Mouse (Mus musculus): Measurements from ENCODE around the gene Pdpn. TPM values are rescaled to one million over a fixed set of nuclear protein-coding genes. Genes with fewer than 3 reads are reported as not detected.

Pdpn gene
- polyA plus RNA-seq, 1 experiment, result 1.3 TPM

DNA sequence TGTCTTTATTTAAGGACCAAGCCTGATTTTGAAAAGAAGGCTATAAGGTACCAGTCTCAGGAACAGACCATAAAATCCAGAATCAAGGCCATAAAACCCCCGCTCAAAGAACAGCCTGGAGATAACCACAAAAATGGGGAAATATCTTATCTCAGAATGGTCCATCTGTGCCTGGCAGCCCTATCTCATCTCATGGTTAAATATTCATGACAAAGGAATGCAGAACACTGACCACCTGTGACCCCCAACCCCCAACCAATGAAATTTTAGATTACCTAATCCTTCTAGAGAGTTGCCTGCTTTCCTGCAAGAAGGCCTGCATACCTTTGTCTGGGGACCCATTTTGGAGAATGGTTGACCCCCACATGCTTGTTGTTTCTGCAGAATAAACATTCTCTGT lies 32.4 kb upstream of the Pdpn start:
- no peak overlapping the region for H3K27ac ChIP-seq (ENCODE audit: control insufficient read depth, insufficient read depth, low read depth, low read length)
- TF ChIP-seq POLR2A (IDR thresholded peaks at IDR 0.05; ENCODE audit: control insufficient read depth, low read depth, low read length), result no peak
- no peak for TF ChIP-seq CTCF (IDR thresholded peaks at IDR 0.05; ENCODE audit: control insufficient read depth, insufficient read depth, insufficient replicate concordance, low read depth, low read length)
- H3K4me1 ChIP-seq (ENCODE audit: control insufficient read depth, insufficient read depth, low read length), result no peaks in the 10 kb centered on the region
- H3K36me3 ChIP-seq (ENCODE audit: control insufficient read depth, insufficient read depth, low read length), result no peaks in the 10 kb centered on the region
- no peaks in the 10 kb centered on the region for H3K27me3 ChIP-seq (ENCODE audit: control insufficient read depth, insufficient read depth, low read length)
- H3K4me3 ChIP-seq (ENCODE audit: control insufficient read depth, low read depth, low read length), result no peak overlapping the region

DNA sequence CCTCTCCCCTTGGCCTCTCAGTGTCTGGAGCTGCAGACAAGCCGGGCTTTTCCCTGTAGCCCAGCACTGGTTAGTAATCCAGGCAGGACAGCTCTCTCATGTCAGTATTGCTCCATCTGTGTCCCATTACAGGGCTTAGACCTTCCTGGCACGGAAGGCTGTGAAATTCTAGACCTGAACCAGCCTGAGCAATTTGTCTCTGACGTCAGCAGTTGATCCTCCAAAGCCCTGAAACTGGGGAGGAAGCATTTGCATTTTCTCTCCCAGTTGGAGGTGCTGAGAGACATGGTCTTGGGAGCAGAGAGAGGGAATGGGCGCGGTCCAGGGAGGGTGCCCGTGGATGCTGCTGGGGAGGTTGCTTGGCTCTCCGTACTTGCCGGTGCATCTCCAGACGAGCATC lies 31.2 kb upstream of the Pdpn start:
- Histone ChIP-seq H3K4me1 (ENCODE audit: control insufficient read depth, insufficient read depth, low read length) (peaks cover 5% of the 10 kb centered on the region), H3K4me3 (ENCODE audit: control insufficient read depth, low read depth, low read length) (no peak overlapping the region), H3K27me3 (ENCODE audit: control insufficient read depth, insufficient read depth, low read length) (no peaks in the 10 kb centered on the region), H3K36me3 (ENCODE audit: control insufficient read depth, insufficient read depth, low read length) (no peaks in the 10 kb centered on the region), H3K27ac (ENCODE audit: control insufficient read depth, insufficient read depth, low read depth, low read length) (no peak overlapping the region)
- TF ChIP-seq CTCF (IDR thresholded peaks at IDR 0.05; ENCODE audit: control insufficient read depth, insufficient read depth, insufficient replicate concordance, low read depth, low read length), result no peak
- no peak for TF ChIP-seq POLR2A (IDR thresholded peaks at IDR 0.05; ENCODE audit: control insufficient read depth, low read depth, low read length)

DNA sequence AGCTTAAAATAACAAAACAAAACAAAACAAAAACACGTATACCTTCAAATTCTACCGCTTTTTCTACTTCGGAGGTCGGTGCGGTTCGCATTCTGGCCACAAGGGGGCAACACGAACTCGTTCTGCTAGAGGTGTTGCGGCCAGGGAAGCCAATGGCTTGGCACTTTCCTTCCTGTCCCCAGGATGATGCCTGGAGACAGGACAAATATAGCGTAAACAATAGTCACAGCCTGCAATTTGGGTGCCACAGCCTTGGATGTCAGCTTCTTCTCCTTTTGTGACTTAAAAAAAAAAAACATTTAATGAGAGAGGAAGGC lies 26.2 kb upstream of the Pdpn start:
- H3K36me3 ChIP-seq (ENCODE audit: control insufficient read depth, insufficient read depth, low read length), result no peaks in the 10 kb centered on the region
- peak overlapping the region; percentile 60 for H3K4me3 ChIP-seq (ENCODE audit: control insufficient read depth, low read depth, low read length)
- TF ChIP-seq POLR2A (IDR thresholded peaks at IDR 0.05; ENCODE audit: control insufficient read depth, low read depth, low read length) (no peak), CTCF (IDR thresholded peaks at IDR 0.05; ENCODE audit: control insufficient read depth, insufficient read depth, insufficient replicate concordance, low read depth, low read length) (peak; percentile 96)
- H3K27ac ChIP-seq (ENCODE audit: control insufficient read depth, insufficient read depth, low read depth, low read length), result peak overlapping the region; percentile 99
- H3K27me3 ChIP-seq (ENCODE audit: control insufficient read depth, insufficient read depth, low read length), result no peaks in the 10 kb centered on the region
- peaks cover 34% of the 10 kb centered on the region for H3K4me1 ChIP-seq (ENCODE audit: control insufficient read depth, insufficient read depth, low read length)

DNA sequence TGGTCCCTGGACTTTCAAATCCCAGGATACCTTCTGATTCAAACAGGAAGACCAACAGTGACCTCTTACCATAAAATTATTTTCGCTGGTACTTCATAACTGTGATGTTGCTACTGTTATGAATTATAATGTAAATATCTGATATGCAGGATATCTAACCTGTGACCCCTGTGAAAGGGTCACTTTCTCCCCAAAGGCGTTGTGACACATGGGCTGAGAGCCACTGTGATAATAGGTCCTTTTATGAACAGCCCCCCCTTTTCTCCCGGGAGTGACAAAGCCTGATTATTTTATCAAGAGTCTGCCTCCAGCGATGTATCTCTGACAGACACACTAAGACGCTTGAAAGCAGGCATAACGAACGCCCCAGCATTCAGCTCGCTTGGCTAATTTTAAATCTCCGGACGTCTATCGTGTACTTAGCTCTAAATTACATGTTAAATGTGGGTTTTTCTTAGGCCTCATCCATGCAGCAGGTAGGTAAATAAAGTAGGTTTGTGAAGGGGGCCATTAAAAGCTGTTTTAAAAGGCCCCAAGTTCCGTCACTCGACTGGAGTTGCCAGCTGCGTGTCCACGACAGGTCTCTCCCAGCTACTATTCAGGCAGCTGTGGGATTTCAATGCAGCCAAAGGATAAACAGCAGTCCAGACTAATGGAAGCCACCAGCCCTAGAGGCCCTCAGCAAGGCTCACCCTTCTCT lies 25.7 kb upstream of the Pdpn start:
- TF ChIP-seq CTCF (IDR thresholded peaks at IDR 0.05; ENCODE audit: control insufficient read depth, insufficient read depth, insufficient replicate concordance, low read depth, low read length), result no peak
- peaks cover 35% of the 10 kb centered on the region for H3K4me1 ChIP-seq (ENCODE audit: control insufficient read depth, insufficient read depth, low read length)
- H3K27ac ChIP-seq (ENCODE audit: control insufficient read depth, insufficient read depth, low read depth, low read length), result peak overlapping the region; percentile 99
- no peaks in the 10 kb centered on the region for H3K27me3 ChIP-seq (ENCODE audit: control insufficient read depth, insufficient read depth, low read length)
- H3K36me3 ChIP-seq (ENCODE audit: control insufficient read depth, insufficient read depth, low read length), result no peaks in the 10 kb centered on the region
- H3K4me3 ChIP-seq (ENCODE audit: control insufficient read depth, low read depth, low read length), result peak overlapping the region; percentile 60

DNA sequence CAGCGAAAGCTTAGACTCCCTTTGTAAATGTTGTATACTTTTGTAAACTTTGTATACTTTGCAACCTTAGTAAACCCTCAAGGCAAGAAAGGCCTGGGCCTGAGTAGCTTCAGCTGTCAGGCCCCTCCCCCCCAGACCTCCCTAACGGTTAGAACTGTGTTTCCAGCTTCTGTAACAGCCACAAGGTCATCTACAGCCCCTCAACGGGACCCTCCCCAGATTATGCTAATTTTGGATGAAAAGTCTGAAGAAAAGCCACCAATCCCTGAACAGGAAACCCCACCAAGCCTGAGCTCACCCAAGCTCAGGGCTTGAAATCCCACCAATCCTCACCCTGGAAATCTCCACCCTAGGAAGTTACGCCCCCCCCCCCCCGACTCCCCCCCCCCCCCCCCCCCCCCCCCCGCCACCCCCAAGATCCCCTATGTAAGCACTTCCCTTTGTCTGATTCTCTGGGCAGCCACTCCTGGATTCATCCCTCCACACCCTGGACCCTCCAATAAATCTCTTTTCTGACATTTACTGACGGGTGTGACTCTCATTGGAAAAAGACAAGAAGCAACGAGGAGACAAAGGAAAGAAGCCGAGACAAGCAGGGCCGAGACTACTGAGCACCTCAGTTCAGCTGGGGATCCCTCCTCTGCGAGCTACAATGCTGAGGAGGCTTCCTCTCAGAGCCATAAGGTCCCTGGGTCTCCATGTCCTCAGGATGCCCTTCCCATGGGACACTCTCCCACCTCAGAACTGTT lies 25.0 kb upstream of the Pdpn start:
- TF ChIP-seq CTCF (IDR thresholded peaks at IDR 0.05; ENCODE audit: control insufficient read depth, insufficient read depth, insufficient replicate concordance, low read depth, low read length) (no peak), POLR2A (IDR thresholded peaks at IDR 0.05; ENCODE audit: control insufficient read depth, low read depth, low read length) (0 out of 2 replicates have a peak, but pooled peaks have one; percentile 21)
- Histone ChIP-seq H3K36me3 (ENCODE audit: control insufficient read depth, insufficient read depth, low read length) (no peaks in the 10 kb centered on the region), H3K27ac (ENCODE audit: control insufficient read depth, insufficient read depth, low read depth, low read length) (peak overlapping the region; percentile 99), H3K4me1 (ENCODE audit: control insufficient read depth, insufficient read depth, low read length) (peaks cover 35% of the 10 kb centered on the region), H3K4me3 (ENCODE audit: control insufficient read depth, low read depth, low read length) (peak overlapping the region; percentile 59), H3K27me3 (ENCODE audit: control insufficient read depth, insufficient read depth, low read length) (no peaks in the 10 kb centered on the region)

DNA sequence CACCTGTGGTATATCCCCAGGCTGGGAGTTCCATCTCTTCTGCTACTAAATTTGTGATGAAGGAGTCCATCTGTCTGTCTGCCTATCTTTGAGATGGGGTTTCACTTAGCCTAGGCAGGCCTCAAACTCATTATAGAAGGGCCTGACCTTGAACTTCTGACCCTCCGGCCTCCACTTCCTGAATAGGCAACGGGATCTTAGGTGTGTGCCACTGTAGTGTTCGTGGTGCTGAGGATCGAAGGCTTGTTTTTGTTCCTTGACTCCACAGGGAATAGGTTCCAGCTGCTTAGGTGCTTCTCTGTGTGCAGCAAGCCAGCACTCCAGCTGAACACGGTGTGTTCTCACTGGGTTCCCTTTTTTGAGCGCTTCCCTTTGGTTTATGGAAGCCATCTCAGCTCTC lies 13.9 kb upstream of the Pdpn start:
- H3K27me3 ChIP-seq (ENCODE audit: control insufficient read depth, insufficient read depth, low read length), result no peaks in the 10 kb centered on the region
- no peaks in the 10 kb centered on the region for H3K4me1 ChIP-seq (ENCODE audit: control insufficient read depth, insufficient read depth, low read length)
- no peak for TF ChIP-seq CTCF (IDR thresholded peaks at IDR 0.05; ENCODE audit: control insufficient read depth, insufficient read depth, insufficient replicate concordance, low read depth, low read length)
- no peak for TF ChIP-seq POLR2A (IDR thresholded peaks at IDR 0.05; ENCODE audit: control insufficient read depth, low read depth, low read length)
- H3K27ac ChIP-seq (ENCODE audit: control insufficient read depth, insufficient read depth, low read depth, low read length), result no peak overlapping the region
- no peak overlapping the region for H3K4me3 ChIP-seq (ENCODE audit: control insufficient read depth, low read depth, low read length)
- no peaks in the 10 kb centered on the region for H3K36me3 ChIP-seq (ENCODE audit: control insufficient read depth, insufficient read depth, low read length)

DNA sequence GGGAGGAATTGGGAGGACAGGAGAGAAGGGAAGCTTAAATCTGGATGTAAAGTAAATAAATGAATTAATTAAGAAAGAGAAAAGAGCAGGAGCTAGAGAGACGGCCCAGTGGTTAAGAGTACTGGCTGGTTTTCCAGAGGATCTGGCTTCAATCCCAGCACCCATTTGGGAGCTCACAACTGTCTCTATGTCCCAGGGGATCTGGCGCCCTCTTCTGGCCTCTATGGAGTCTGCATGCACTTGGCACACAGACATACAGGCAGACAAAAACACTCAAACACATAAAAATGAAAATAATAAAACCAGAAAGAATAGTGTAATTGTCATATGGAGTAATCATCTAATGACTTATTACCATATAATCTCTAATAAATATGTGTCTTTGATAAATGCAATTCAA lies 12.0 kb upstream of the Pdpn start:
- Histone ChIP-seq H3K27me3 (ENCODE audit: control insufficient read depth, insufficient read depth, low read length) (no peaks in the 10 kb centered on the region), H3K4me1 (ENCODE audit: control insufficient read depth, insufficient read depth, low read length) (no peaks in the 10 kb centered on the region), H3K27ac (ENCODE audit: control insufficient read depth, insufficient read depth, low read depth, low read length) (no peak overlapping the region), H3K4me3 (ENCODE audit: control insufficient read depth, low read depth, low read length) (no peak overlapping the region), H3K36me3 (ENCODE audit: control insufficient read depth, insufficient read depth, low read length) (no peaks in the 10 kb centered on the region)
- TF ChIP-seq POLR2A (IDR thresholded peaks at IDR 0.05; ENCODE audit: control insufficient read depth, low read depth, low read length), result no peak
- TF ChIP-seq CTCF (IDR thresholded peaks at IDR 0.05; ENCODE audit: control insufficient read depth, insufficient read depth, insufficient replicate concordance, low read depth, low read length), result peak; percentile 71; the same call in 1 of the 2 replicates

Data from testis, adult 2 months (tissue).